Mouse (Mus musculus): Measurements from ENCODE around the gene Acsm3. TPM values are rescaled to one million over a fixed set of nuclear protein-coding genes. Genes with fewer than 3 reads are reported as not detected.

Acsm3 gene
- polyA plus RNA-seq, 1 experiment from 2014 or later, result 0.27 TPM

DNA sequence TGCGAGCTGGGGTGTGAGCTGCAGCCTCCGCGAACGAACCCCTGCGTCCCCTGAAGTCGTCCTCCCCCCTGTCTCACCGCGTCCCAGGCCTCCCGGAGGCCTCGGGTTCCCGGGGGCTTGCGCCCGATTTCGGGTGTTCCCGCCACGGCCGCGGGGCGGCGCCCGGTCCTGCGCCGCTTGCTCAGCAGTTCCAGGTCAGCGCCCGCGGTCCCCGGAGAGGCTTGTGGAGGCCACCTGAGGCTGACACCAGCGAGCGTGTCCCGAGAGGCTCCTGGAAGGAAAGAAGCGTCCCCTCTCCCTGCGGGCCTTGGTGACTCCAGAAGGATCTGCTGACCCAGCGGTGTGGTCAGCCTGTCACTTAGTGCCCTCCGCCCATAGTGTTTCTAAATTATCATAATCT, 16.4 kb upstream of the Acsm3 start:
- ATAC-seq (replicated peaks; ENCODE audit: low FRiP score) (peak; percentile 71), DNase-seq (ENCODE audit: low spot score) (peak; percentile 43)
- no peaks in the 10 kb centered on the region for H3K27me3 ChIP-seq (replicated peaks; ENCODE audit: control insufficient read depth, insufficient read depth, low read length)
- H3K4me3 ChIP-seq (ENCODE audit: low read depth, low read length), result peak overlapping the region; percentile 17
- H3K4me2 ChIP-seq, result peak overlapping the region; percentile 58
- H3K27ac ChIP-seq (ENCODE audit: low read depth, low read length), result no peak overlapping the region
- no peaks in the 10 kb centered on the region for H3K9me3 ChIP-seq (ENCODE audit: control insufficient read depth, low read length)
- 7% methylated on average over 34 of the region's 34 CpGs for WGBS
- H3K36me3 ChIP-seq (ENCODE audit: control insufficient read depth, insufficient read depth, low read length), result no peaks in the 10 kb centered on the region
- H3K9ac ChIP-seq (ENCODE audit: low read depth, low read length), result peak overlapping the region; percentile 43
- no peaks in the 10 kb centered on the region for H3K4me1 ChIP-seq (replicated peaks; ENCODE audit: control insufficient read depth, insufficient read depth, low read length)

DNA sequence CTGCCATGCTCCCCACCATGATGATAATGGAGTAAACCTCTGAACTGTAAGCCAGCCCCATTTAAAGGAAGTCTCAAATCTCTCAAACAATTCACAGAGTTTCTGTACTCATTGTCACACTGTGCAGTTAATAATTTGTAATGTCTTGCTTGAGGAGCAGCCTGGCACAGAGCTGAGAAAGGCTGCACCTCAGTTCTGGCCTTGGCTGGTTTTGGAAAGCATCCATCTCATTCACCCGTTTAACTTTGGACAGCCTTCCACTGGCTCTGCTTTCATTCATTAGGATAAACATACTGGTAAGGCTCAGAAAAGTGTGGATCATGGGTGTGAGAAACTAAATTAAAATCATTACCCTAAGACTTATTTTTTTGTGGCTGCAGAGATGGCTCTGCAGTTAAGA, 14.9 kb upstream of the Acsm3 start:
- no peaks in the 10 kb centered on the region for H3K36me3 ChIP-seq (ENCODE audit: control insufficient read depth, insufficient read depth, low read length)
- H3K9me3 ChIP-seq (ENCODE audit: control insufficient read depth, low read length), result no peaks in the 10 kb centered on the region
- H3K4me3 ChIP-seq (ENCODE audit: low read depth, low read length), result no peak overlapping the region
- DNase-seq (ENCODE audit: low spot score), result no peak
- H3K4me1 ChIP-seq (replicated peaks; ENCODE audit: control insufficient read depth, insufficient read depth, low read length), result no peaks in the 10 kb centered on the region
- no peaks in the 10 kb centered on the region for H3K27me3 ChIP-seq (replicated peaks; ENCODE audit: control insufficient read depth, insufficient read depth, low read length)
- H3K27ac ChIP-seq (ENCODE audit: low read depth, low read length), result no peak overlapping the region
- 79% methylated on average over 1 of the region's 1 CpGs for WGBS
- no peak for ATAC-seq (replicated peaks; ENCODE audit: low FRiP score)
- no peak overlapping the region for H3K4me2 ChIP-seq
- no peak overlapping the region for H3K9ac ChIP-seq (ENCODE audit: low read depth, low read length)

DNA sequence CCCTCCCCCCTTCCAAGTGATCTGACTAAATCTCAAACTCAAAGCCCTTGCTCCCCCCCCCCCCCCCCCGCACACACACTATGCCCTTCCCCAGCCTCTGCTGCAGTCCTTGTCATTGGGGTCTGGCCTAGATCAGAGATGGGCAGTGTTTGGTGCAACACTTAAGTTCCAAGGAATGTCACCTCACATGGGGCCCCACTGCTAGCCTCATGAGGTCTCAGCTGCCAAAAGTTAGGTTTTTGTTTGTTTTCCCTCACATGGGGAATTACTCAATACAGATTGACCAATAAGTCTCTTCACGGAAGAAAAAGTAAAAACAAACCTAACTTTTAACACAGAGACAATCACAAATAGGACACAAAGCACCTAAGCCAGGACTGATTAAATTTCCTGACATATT, 12.0 kb upstream of the Acsm3 start:
- Histone ChIP-seq H3K36me3 (ENCODE audit: control insufficient read depth, insufficient read depth, low read length) (no peaks in the 10 kb centered on the region), H3K4me3 (ENCODE audit: low read depth, low read length) (no peak overlapping the region), H3K4me2 (no peak overlapping the region), H3K4me1 (replicated peaks; ENCODE audit: control insufficient read depth, insufficient read depth, low read length) (no peaks in the 10 kb centered on the region), H3K27ac (ENCODE audit: low read depth, low read length) (no peak overlapping the region), H3K9me3 (ENCODE audit: control insufficient read depth, low read length) (no peaks in the 10 kb centered on the region), H3K9ac (ENCODE audit: low read depth, low read length) (no peak overlapping the region), H3K27me3 (replicated peaks; ENCODE audit: control insufficient read depth, insufficient read depth, low read length) (no peaks in the 10 kb centered on the region)
- WGBS, result 59% methylated on average over 1 of the region's 2 CpGs
- DNase-seq (ENCODE audit: low spot score) (no peak), ATAC-seq (replicated peaks; ENCODE audit: low FRiP score) (no peak)

DNA sequence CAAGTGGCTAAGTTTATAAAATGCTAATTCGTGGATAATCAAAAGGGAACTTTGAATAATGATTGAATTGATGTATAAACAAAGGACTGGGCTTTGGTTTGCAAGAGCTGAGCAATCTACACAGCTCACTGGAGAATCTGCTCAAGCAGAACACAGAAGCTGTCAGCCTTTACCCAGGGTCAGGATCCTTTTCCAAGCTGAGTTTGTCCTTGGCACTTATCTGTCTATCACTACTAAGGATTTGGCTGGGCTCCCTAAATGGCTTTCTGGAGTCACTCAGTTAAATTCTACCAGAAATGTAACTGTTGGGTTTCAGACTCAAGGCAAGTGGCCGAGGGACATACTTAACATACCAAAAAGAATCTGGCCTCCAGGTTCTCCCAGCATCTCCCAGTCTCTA, 10.8 kb upstream of the Acsm3 start:
- Histone ChIP-seq H3K27me3 (replicated peaks; ENCODE audit: control insufficient read depth, insufficient read depth, low read length) (no peaks in the 10 kb centered on the region), H3K4me2 (no peak overlapping the region), H3K4me1 (replicated peaks; ENCODE audit: control insufficient read depth, insufficient read depth, low read length) (no peaks in the 10 kb centered on the region), H3K36me3 (ENCODE audit: control insufficient read depth, insufficient read depth, low read length) (no peaks in the 10 kb centered on the region), H3K27ac (ENCODE audit: low read depth, low read length) (no peak overlapping the region), H3K9me3 (ENCODE audit: control insufficient read depth, low read length) (no peaks in the 10 kb centered on the region), H3K4me3 (ENCODE audit: low read depth, low read length) (no peak overlapping the region), H3K9ac (ENCODE audit: low read depth, low read length) (no peak overlapping the region)
- ATAC-seq (replicated peaks; ENCODE audit: low FRiP score), result no peak
- DNase-seq (ENCODE audit: low spot score), result no peak
- WGBS, result 65% methylated on average over 2 of the region's 2 CpGs

DNA sequence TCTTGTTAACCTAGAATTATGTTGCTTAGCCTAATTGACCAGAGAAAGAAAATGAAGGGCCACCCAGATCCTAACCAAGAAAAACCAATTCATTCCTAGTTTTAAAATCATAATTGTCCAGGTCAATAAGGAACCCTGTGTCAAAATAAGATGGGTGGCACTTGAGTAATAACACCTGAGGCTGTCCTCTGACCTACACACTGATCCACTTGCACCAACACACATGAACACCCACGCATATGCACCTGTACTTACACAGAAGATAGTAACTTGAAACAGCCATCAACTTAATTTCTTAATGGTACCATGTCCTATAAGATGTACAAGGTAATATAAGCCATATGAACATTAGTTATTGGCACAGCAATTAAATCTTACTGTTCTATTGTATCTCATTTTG, 7.0 kb upstream of the Acsm3 start:
- Histone ChIP-seq H3K4me2 (no peak overlapping the region), H3K4me1 (replicated peaks; ENCODE audit: control insufficient read depth, insufficient read depth, low read length) (no peaks in the 10 kb centered on the region), H3K9me3 (ENCODE audit: control insufficient read depth, low read length) (no peaks in the 10 kb centered on the region), H3K4me3 (ENCODE audit: low read depth, low read length) (no peak overlapping the region), H3K27me3 (replicated peaks; ENCODE audit: control insufficient read depth, insufficient read depth, low read length) (no peaks in the 10 kb centered on the region), H3K36me3 (ENCODE audit: control insufficient read depth, insufficient read depth, low read length) (no peaks in the 10 kb centered on the region), H3K27ac (ENCODE audit: low read depth, low read length) (no peak overlapping the region), H3K9ac (ENCODE audit: low read depth, low read length) (no peak overlapping the region)
- DNase-seq (ENCODE audit: low spot score) (no peak), ATAC-seq (replicated peaks; ENCODE audit: low FRiP score) (no peak)
- 87% methylated on average over 1 of the region's 1 CpGs for WGBS

DNA sequence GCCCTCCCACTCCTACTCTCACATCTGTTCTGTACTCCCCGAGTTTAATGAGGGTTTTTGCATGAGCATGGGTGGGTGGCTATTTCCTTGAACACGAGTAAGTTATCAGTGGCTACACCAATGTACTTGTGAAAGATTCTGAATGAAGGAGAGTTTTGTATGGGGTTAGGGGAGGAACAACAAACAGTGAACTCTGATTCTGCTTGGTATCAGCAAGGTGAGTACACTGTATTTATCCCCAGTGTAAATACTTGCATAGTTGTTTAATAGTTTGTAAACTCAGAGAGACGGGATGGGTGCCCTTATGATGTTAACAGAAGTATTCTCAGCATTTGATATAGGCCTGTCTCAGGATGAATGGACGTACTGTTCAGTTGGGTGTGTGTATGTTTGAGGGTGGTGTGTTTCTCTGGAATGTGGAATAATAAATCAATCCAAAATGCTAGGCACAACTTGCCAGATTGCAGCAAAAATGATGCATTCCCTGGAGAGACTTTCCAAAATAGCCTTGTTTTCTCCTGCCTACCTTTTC, 1.5 kb downstream of the Acsm3 start:
- Histone ChIP-seq H3K4me3 (ENCODE audit: low read depth, low read length) (no peak overlapping the region), H3K36me3 (ENCODE audit: control insufficient read depth, insufficient read depth, low read length) (no peaks in the 10 kb centered on the region), H3K9ac (ENCODE audit: low read depth, low read length) (no peak overlapping the region), H3K27me3 (replicated peaks; ENCODE audit: control insufficient read depth, insufficient read depth, low read length) (no peaks in the 10 kb centered on the region), H3K27ac (ENCODE audit: low read depth, low read length) (no peak overlapping the region), H3K4me1 (replicated peaks; ENCODE audit: control insufficient read depth, insufficient read depth, low read length) (no peaks in the 10 kb centered on the region), H3K9me3 (ENCODE audit: control insufficient read depth, low read length) (no peaks in the 10 kb centered on the region), H3K4me2 (no peak overlapping the region)
- 50% methylated on average over 4 of the region's 4 CpGs for WGBS
- DNase-seq (ENCODE audit: low spot score) (no peak), ATAC-seq (replicated peaks; ENCODE audit: low FRiP score) (no peak)

DNA sequence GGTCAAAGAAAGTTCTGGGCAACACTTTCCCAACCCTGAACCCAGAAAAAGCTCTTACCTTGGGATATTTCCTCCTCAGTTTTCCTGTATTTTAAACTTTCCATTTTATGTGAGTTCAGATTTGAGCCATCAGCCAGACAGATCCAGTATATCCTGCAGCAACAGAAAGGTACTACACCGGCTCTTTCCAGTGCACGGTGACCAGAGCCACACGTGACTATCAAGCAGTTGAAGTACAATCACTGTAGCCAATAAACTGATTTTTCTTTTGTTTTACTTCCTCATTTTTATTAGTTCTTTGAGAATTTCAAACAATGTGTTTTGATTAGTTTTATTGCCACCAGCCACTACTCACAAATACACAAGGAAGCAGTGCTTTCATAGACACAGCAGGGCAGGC, 3.7 kb downstream of the Acsm3 start:
- ATAC-seq (replicated peaks; ENCODE audit: low FRiP score), result no peak
- H3K4me3 ChIP-seq (ENCODE audit: low read depth, low read length), result no peak overlapping the region

DNA sequence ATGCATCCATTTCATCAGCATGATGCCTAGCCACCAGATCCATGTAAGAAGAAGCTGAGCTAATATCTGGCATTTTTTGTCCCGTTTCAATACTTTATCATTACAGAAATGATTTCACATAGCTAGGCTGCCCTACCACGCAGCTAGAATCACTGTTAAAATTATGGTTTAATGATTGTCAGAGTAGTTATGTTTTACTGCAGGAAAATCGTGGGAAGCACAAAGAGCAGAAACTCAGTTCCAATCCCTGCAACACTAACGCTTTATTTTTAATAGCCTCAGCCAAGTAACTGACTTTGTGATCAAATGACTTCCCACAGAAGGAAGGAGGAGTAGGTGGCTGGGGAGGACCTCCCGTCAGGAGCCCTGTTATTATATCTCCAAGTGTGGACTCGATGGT, 6.3 kb downstream of the Acsm3 start:
- Histone ChIP-seq H3K36me3 (ENCODE audit: control insufficient read depth, insufficient read depth, low read length) (no peaks in the 10 kb centered on the region), H3K27ac (ENCODE audit: low read depth, low read length) (no peak overlapping the region), H3K4me2 (no peak overlapping the region), H3K27me3 (replicated peaks; ENCODE audit: control insufficient read depth, insufficient read depth, low read length) (no peaks in the 10 kb centered on the region), H3K4me1 (replicated peaks; ENCODE audit: control insufficient read depth, insufficient read depth, low read length) (no peaks in the 10 kb centered on the region), H3K4me3 (ENCODE audit: low read depth, low read length) (no peak overlapping the region), H3K9ac (ENCODE audit: low read depth, low read length) (no peak overlapping the region), H3K9me3 (ENCODE audit: control insufficient read depth, low read length) (no peaks in the 10 kb centered on the region)
- DNase-seq (ENCODE audit: low spot score) (no peak), ATAC-seq (replicated peaks; ENCODE audit: low FRiP score) (no peak)
- WGBS, result 74% methylated on average over 6 of the region's 6 CpGs

More for the DNA sequence above, 3.7 kb downstream of the Acsm3 start:
- H3K9ac ChIP-seq (ENCODE audit: low read depth, low read length), result no peak overlapping the region
- no peaks in the 10 kb centered on the region for H3K36me3 ChIP-seq (ENCODE audit: control insufficient read depth, insufficient read depth, low read length)
- H3K27me3 ChIP-seq (replicated peaks; ENCODE audit: control insufficient read depth, insufficient read depth, low read length), result no peaks in the 10 kb centered on the region
- no peak overlapping the region for H3K4me2 ChIP-seq
- no peaks in the 10 kb centered on the region for H3K4me1 ChIP-seq (replicated peaks; ENCODE audit: control insufficient read depth, insufficient read depth, low read length)
- H3K9me3 ChIP-seq (ENCODE audit: control insufficient read depth, low read length), result no peaks in the 10 kb centered on the region
- no peak for DNase-seq (ENCODE audit: low spot score)
- 82% methylated on average over 3 of the region's 3 CpGs for WGBS
- no peak overlapping the region for H3K27ac ChIP-seq (ENCODE audit: low read depth, low read length)

DNA sequence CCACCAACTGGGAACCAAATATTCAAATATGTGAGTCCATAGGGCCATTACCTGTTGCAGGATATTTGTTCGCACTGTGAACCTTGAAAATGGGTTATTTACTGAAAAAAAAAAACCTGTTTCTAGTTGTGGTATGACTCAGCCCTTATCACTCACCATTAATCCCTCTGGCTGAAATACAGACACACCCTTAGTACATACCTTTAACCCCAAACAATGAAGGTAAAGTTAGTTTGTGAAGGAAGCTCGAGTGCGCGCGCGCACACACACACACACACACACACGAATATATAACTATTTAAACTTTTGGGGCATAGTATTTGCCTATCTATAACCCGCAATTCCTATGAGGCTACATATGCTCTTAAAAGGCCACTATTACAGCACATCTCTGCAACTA, 9.2 kb downstream of the Acsm3 start:
- Histone ChIP-seq H3K9me3 (ENCODE audit: control insufficient read depth, low read length) (no peaks in the 10 kb centered on the region), H3K9ac (ENCODE audit: low read depth, low read length) (no peak overlapping the region), H3K36me3 (ENCODE audit: control insufficient read depth, insufficient read depth, low read length) (no peaks in the 10 kb centered on the region), H3K4me1 (replicated peaks; ENCODE audit: control insufficient read depth, insufficient read depth, low read length) (no peaks in the 10 kb centered on the region), H3K4me2 (no peak overlapping the region), H3K27me3 (replicated peaks; ENCODE audit: control insufficient read depth, insufficient read depth, low read length) (no peaks in the 10 kb centered on the region), H3K4me3 (ENCODE audit: low read depth, low read length) (no peak overlapping the region), H3K27ac (ENCODE audit: low read depth, low read length) (no peak overlapping the region)
- 88% methylated on average over 8 of the region's 8 CpGs for WGBS
- DNase-seq (ENCODE audit: low spot score) (no peak), ATAC-seq (replicated peaks; ENCODE audit: low FRiP score) (no peak)

Measured in liver, embryonic 11.5 days (tissue).